Mouse (Mus musculus) bone marrow, adult 2 months (tissue): ENCODE measurements around the gene Tenm4. TPM values are rescaled to one million over a fixed set of nuclear protein-coding genes. Genes with fewer than 3 reads are reported as not detected.

Experiments
- H3K27ac ChIP-seq: fragments of 200-500 bp; 2 replicates; pipeline ENCODE4 v1.5.1; 2012; ENCODE audit warnings: low read depth, mild to moderate bottlenecking, control low read depth, inconsistent platforms, low read length; ENCODE audit not compliant: control insufficient read depth, poor library complexity, insufficient read depth
- H3K4me1 ChIP-seq: fragments of 200-500 bp; 2 replicates; pipeline ENCODE4 v1.6.1; 2011; ENCODE audit warnings: low read length; ENCODE audit not compliant: control insufficient read depth, insufficient read depth
- H3K4me3 ChIP-seq: fragments of 200-500 bp; replicated peaks from 2 replicates; pipeline ENCODE3; 2011; ENCODE audit warnings: mild to moderate bottlenecking, low read depth, low read length, control low read depth; ENCODE audit not compliant: control insufficient read depth
- CTCF ChIP-seq: fragments of 200-500 bp; IDR thresholded peaks from 2 replicates; pipeline ENCODE4 v1.5.1; 2011; ENCODE audit warnings: low read length, control low read depth; ENCODE audit not compliant: control insufficient read depth, insufficient read depth
- POLR2A ChIP-seq: fragments of 200-500 bp; IDR thresholded peaks from 2 replicates; pipeline ENCODE4 v1.6.1; 2011; ENCODE audit warnings: low read depth, mild to moderate bottlenecking, control low read depth, low read length, borderline replicate concordance; ENCODE audit not compliant: control insufficient read depth
- WGBS: fragments of 180-500 bp; shearing (Covaris S2); methylation state at CpG from one replicate; pipeline ENCODE4 v1.1.7; 2018; 5-methylcytosine and 5-hydroxymethylcytosine counted together
- polyA plus RNA-seq: library from polyadenylated mRNA; stranded (reverse); fragments of >200 nt; gene quantifications from 2 replicates; pipeline ENCODE4 v1.2.4, GENCODE M21; 2011; ENCODE audit warnings: low replicate concordance; ENCODE audit not compliant: missing spikeins, insufficient read depth, insufficient read length

The Tenm4 gene
- polyA plus RNA-seq, 1 experiment = 1.3 TPM

- H3K27ac ChIP-seq = no peak overlapping the region
- H3K4me1 ChIP-seq = no peaks in the 10 kb centered on the region
- 83% methylated on average over 1 of the region's 1 CpGs for WGBS
- no peak overlapping the region for H3K4me3 ChIP-seq
- TF ChIP-seq POLR2A = no peak
- TF ChIP-seq CTCF = no peak
These were observed 733.9 kb downstream of the Tenm4 start for GRCm38 (mm10) chr7:96904936-96905335.

- Histone ChIP-seq H3K4me1 (no peaks in the 10 kb centered on the region), H3K27ac (no peak overlapping the region), H3K4me3 (no peak overlapping the region)
- WGBS = 88% methylated on average over 3 of the region's 3 CpGs
- TF ChIP-seq CTCF = no peak
- TF ChIP-seq POLR2A = no peak
These were observed 734.4 kb downstream of the Tenm4 start for GRCm38 (mm10) chr7:96905422-96905821.

- TF ChIP-seq CTCF (no peak), POLR2A (no peak)
- Histone ChIP-seq H3K27ac (no peak overlapping the region), H3K4me3 (no peak overlapping the region), H3K4me1 (no peaks in the 10 kb centered on the region)
- WGBS = 91% methylated on average over 20 of the region's 20 CpGs
These were observed 735.2 kb downstream of the Tenm4 start for GRCm38 (mm10) chr7:96906216-96906615.

- 79% methylated on average over 16 of the region's 16 CpGs for WGBS
- H3K27ac ChIP-seq = no peak overlapping the region
- H3K4me3 ChIP-seq = no peak overlapping the region
- H3K4me1 ChIP-seq = no peaks in the 10 kb centered on the region
- no peak for TF ChIP-seq CTCF
- no peak for TF ChIP-seq POLR2A
These were observed 737.1 kb downstream of the Tenm4 start for GRCm38 (mm10) chr7:96907971-96908680.

GRCm38 (mm10) chr7:96909856-96910255, 738.8 kb downstream of the Tenm4 start:
- Histone ChIP-seq H3K4me1 (no peaks in the 10 kb centered on the region), H3K4me3 (no peak overlapping the region), H3K27ac (no peak overlapping the region)
- 71% methylated on average over 5 of the region's 5 CpGs for WGBS
- TF ChIP-seq POLR2A (no peak), CTCF (no peak)

GRCm38 (mm10) chr7:96910310-96910960, 739.4 kb downstream of the Tenm4 start:
- Histone ChIP-seq H3K27ac (no peak overlapping the region), H3K4me1 (no peaks in the 10 kb centered on the region), H3K4me3 (no peak overlapping the region)
- no peak for TF ChIP-seq POLR2A
- WGBS = 82% methylated on average over 12 of the region's 12 CpGs

- WGBS = 0% methylated on average over 6 of the region's 6 CpGs
- H3K4me3 ChIP-seq = no peak overlapping the region
- peak; percentile 95 for TF ChIP-seq CTCF
- TF ChIP-seq POLR2A = no peak
- no peak overlapping the region for H3K27ac ChIP-seq
- no peaks in the 10 kb centered on the region for H3K4me1 ChIP-seq
These were observed 743.0 kb downstream of the Tenm4 start for GRCm38 (mm10) chr7:96914031-96914430.

GRCm38 (mm10) chr7:96915452-96916105, 744.5 kb downstream of the Tenm4 start:
- WGBS = 2% methylated on average over 2 of the region's 2 CpGs
- no peak overlapping the region for H3K4me3 ChIP-seq
- no peak overlapping the region for H3K27ac ChIP-seq
- TF ChIP-seq POLR2A = no peak
- peak; percentile 67 for TF ChIP-seq CTCF
- H3K4me1 ChIP-seq = no peaks in the 10 kb centered on the region
